Mouse (Mus musculus) heart, adult 2 months (tissue): ENCODE measurements around the gene Tex261. TPM values are rescaled to one million over a fixed set of nuclear protein-coding genes. Genes with fewer than 3 reads are reported as not detected.
"Not testable (repeated sequence)": the region's sequence is repeated elsewhere in the genome, so short reads cannot be mapped to it uniquely, and the experiment has no call there.

Source experiments
- DNase-seq, 2 experiments: peaks; one replicate each; pipeline ENCODE4 v3.0.0; 2021
- H3K27ac ChIP-seq: fragments of 200-600 bp; 2 replicates; pipeline ENCODE4 v1.8.1; 2022
- H3K27me3 ChIP-seq: fragments of 200-500 bp; 2 replicates; pipeline ENCODE4 v1.6.1; 2012; ENCODE audit warnings: mild to moderate bottlenecking, low read length, inconsistent platforms, mixed read lengths; ENCODE audit not compliant: control insufficient read depth, insufficient read depth
- H3K36me3 ChIP-seq: fragments of 200-500 bp; 2 replicates; pipeline ENCODE4 v1.6.1; 2012; ENCODE audit warnings: low read length, inconsistent platforms; ENCODE audit not compliant: control insufficient read depth, insufficient read depth
- H3K4me1 ChIP-seq: fragments of 200-500 bp; 2 replicates; pipeline ENCODE4 v1.6.1; 2011; ENCODE audit warnings: low read length; ENCODE audit not compliant: control insufficient read depth, insufficient read depth
- H3K4me3 ChIP-seq: fragments of 200-600 bp; 2 replicates; pipeline ENCODE4 v1.8.1; 2022
- H3K79me2 ChIP-seq: fragments of 200-500 bp; replicated peaks from 2 replicates; pipeline ENCODE4 v1.6.1; 2012; ENCODE audit warnings: mild to moderate bottlenecking, inconsistent platforms, low read length, moderate library complexity, mixed read lengths; ENCODE audit not compliant: control insufficient read depth, insufficient read depth
- H3K9ac ChIP-seq: fragments of 200-500 bp; 2 replicates; pipeline ENCODE4 v1.6.1; 2012; ENCODE audit warnings: low read depth, mild to moderate bottlenecking, control low read depth, inconsistent platforms, low read length, mixed read lengths
- CTCF ChIP-seq: fragments of 200-600 bp; IDR thresholded peaks from 2 replicates; pipeline ENCODE4 v1.8.1; 2022; ENCODE audit warnings: antibody characterized with exemption, mild to moderate bottlenecking, moderate library complexity
- EP300 ChIP-seq: fragments of 200-500 bp; IDR thresholded peaks from 2 replicates; pipeline ENCODE4 v1.6.1; 2011; ENCODE audit warnings: low read depth, low read length, control low read depth; ENCODE audit not compliant: insufficient read depth
- POLR2A ChIP-seq: fragments of 200-500 bp; IDR thresholded peaks from 2 replicates; pipeline ENCODE4 v1.6.1; 2011; ENCODE audit warnings: mild to moderate bottlenecking, low read depth, low read length, control low read depth; ENCODE audit not compliant: insufficient read depth
- WGBS: fragments of 180-500 bp; shearing (Covaris S2); methylation state at CpG from one replicate; pipeline ENCODE4 v1.1.7; 2018; 5-methylcytosine and 5-hydroxymethylcytosine counted together
- intact Hi-C: fragments of 180-260 bp; cut with DNase I; formaldehyde crosslinking; loops from one replicate; pipeline ENCODE4 v1.15.1; 2025
- polyA plus RNA-seq: library from polyadenylated mRNA; depleted of rRNA; stranded (reverse); fragments of >200 nt; gene quantifications from 2 replicates; pipeline ENCODE4 v1.2.3, GENCODE M21; 2012
- total RNA-seq, 2 experiments: library from RNA; stranded (reverse); gene quantifications; 2 replicates each; pipeline ENCODE4 v1.2.3; 2021

The Tex261 gene
- total and polyA plus RNA-seq, 3 experiments, result 90.6 to 126 (median 102) TPM

GRCm38 (mm10) chr6:83802846-83803245 lies 27.2 kb upstream of the Tex261 start:
- Histone ChIP-seq H3K4me1 (no peaks in the 10 kb centered on the region), H3K27me3 (no peaks in the 10 kb centered on the region), H3K27ac (no peak overlapping the region), H3K36me3 (no peaks in the 10 kb centered on the region), H3K4me3 (no peak overlapping the region), H3K79me2 (no peaks in the 10 kb centered on the region), H3K9ac (no peak overlapping the region)
- 89% methylated on average over 3 of the region's 3 CpGs for WGBS
- intact Hi-C loops, result no loop called here
- no peak for DNase-seq
- TF ChIP-seq CTCF (no peak), EP300 (no peak), POLR2A (no peak)

- H3K36me3 ChIP-seq, result no peaks in the 10 kb centered on the region
- intact Hi-C loops, result no loop called here
- no peaks in the 10 kb centered on the region for H3K27me3 ChIP-seq
- no peak overlapping the region for H3K27ac ChIP-seq
- no peak overlapping the region for H3K9ac ChIP-seq
- 92% methylated on average over 5 of the region's 5 CpGs for WGBS
- no peak for TF ChIP-seq CTCF
- TF ChIP-seq EP300, result no peak
- TF ChIP-seq POLR2A, result no peak
- H3K79me2 ChIP-seq, result no peaks in the 10 kb centered on the region
- no peak for DNase-seq
- H3K4me1 ChIP-seq, result no peaks in the 10 kb centered on the region
- no peak overlapping the region for H3K4me3 ChIP-seq
Measured at GRCm38 (mm10) chr6:83802033-83802432, 26.4 kb upstream of the Tex261 start.

- Histone ChIP-seq H3K4me3 (no peak overlapping the region), H3K79me2 (no peaks in the 10 kb centered on the region), H3K4me1 (no peaks in the 10 kb centered on the region; the same call in 1 of the 2 replicates), H3K27me3 (no peaks in the 10 kb centered on the region), H3K27ac (no peak overlapping the region), H3K36me3 (no peaks in the 10 kb centered on the region), H3K9ac (no peak overlapping the region)
- no peak for DNase-seq
- intact Hi-C loops, result no loop called here
- 65% methylated on average over 3 of the region's 3 CpGs for WGBS
- no peak for TF ChIP-seq EP300
Measured at GRCm38 (mm10) chr6:83796686-83797085, 21.1 kb upstream of the Tex261 start.

- intact Hi-C loops, result loop anchor here (2.0 kb wide), 2 partner anchors 17 to 35 kb away; partner anchors contain the start of gene Paip2b
- TF ChIP-seq CTCF, result no peak
- no peaks in the 10 kb centered on the region for H3K27me3 ChIP-seq
Measured at GRCm38 (mm10) chr6:83795492-83795900, 19.9 kb upstream of the Tex261 start.

DNA sequence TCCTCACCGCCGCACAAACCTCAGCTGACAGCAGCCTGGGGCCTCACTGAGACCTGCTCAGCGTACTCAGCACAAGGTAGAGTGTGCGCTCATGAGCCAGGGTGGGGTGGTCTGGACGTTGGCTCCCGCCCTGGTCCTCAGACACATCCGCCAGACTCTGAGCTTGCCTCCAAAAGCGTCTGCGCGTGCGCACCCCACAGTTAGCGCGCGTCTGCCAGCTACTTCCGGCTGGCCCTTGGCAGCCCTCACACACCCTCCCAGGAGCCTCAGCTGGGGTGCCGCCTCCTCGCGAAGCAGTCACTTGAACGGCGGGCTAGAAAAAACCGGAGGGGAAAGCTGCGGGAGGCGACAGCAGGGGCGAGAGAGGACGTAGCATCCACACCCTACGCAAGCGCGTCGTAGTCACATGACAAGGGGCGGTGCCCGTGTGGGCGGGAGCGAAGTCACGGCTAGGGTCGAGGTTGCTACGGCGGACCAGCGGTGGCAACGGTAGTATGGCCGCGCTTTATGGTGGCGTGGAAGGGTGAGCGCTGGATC lies 19.2 kb upstream of the Tex261 start, which contains the start of gene Nagk:
TSS of gene Nagk (plus strand) at position 223 of the 537 bp plus-strand sequence.
- WGBS, result under 1% methylated on average over 43 of the region's 43 CpGs
- DNase-seq, result peak; percentile 94 to 95
- H3K4me3 ChIP-seq, result peak within 1 kb of the TSS; percentile 72
- H3K27ac ChIP-seq, result peak within 1 kb of the TSS; percentile 98
- TF ChIP-seq POLR2A (peak; percentile 86), EP300 (no peak), CTCF (no peak)
- intact Hi-C loops, result loop anchor here (2.0 kb wide), 2 partner anchors 16 to 36 kb away; partner anchors contain the start of gene Paip2b
- H3K9ac ChIP-seq, result peak within 1 kb of the TSS; percentile 75
- H3K36me3 ChIP-seq, result no peaks in the 10 kb centered on the region
- H3K27me3 ChIP-seq, result no peaks in the 10 kb centered on the region
- H3K79me2 ChIP-seq, result no peaks in the 10 kb centered on the region
- H3K4me1 ChIP-seq, result no peaks in the 10 kb centered on the region; the same call in 1 of the 2 replicates

More at GRCm38 (mm10) chr6:83795492-83795900, 19.9 kb upstream of the Tex261 start:
- Histone ChIP-seq H3K9ac (peak overlapping the region; percentile 75), H3K4me3 (peak overlapping the region; percentile 72), H3K27ac (peak overlapping the region; percentile 98), H3K36me3 (no peaks in the 10 kb centered on the region), H3K79me2 (no peaks in the 10 kb centered on the region), H3K4me1 (no peaks in the 10 kb centered on the region; the same call in 1 of the 2 replicates)
- DNase-seq, result peak in 1 of 2 experiments; percentile 50
- WGBS, result under 1% methylated on average over 13 of the region's 13 CpGs

DNA sequence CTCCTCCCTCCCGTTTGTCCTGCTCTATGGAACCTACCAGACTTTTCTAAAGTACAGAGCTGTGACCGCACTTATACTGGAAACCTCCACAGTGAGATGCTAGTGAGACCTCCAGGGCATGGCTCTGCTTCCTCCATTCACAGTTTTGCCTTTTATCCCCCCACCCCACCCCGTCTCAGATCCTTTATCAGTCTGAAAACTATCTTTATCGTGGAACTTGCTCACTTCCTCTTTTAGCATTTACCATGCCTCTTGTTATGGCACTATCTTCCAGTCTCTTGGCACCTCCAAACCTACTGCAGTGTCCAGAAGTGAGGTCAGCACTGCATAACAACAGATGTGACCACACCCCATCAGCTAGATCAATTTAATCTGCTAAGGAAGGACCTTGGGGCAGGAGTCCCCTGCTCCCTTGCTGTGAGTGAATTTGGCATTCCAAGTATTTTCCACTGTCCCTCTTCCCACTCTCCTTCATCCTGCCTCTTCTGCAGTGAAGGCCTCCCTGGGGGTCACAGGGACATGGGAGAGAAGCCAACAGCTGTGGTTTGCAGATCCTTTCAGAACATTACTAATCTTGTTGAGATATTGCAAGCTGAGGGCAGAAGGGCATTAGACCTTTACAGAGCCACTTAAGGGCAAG lies 15.8 kb upstream of the Tex261 start:
- Histone ChIP-seq H3K27me3 (no peaks in the 10 kb centered on the region), H3K27ac (no peak overlapping the region), H3K36me3 (no peaks in the 10 kb centered on the region), H3K4me1 (no peaks in the 10 kb centered on the region; the same call in 1 of the 2 replicates), H3K4me3 (no peak overlapping the region), H3K79me2 (no peaks in the 10 kb centered on the region), H3K9ac (no peak overlapping the region)
- DNase-seq, result no peak
- 36% methylated on average over 4 of the region's 4 CpGs for WGBS
- TF ChIP-seq CTCF, result no peak
- no peak for TF ChIP-seq POLR2A
- TF ChIP-seq EP300, result no peak
- intact Hi-C loops, result no loop called here

- intact Hi-C loops, H3K4me1 ChIP-seq, H3K79me2 ChIP-seq, H3K4me3 ChIP-seq, H3K27me3 ChIP-seq, H3K36me3 ChIP-seq, H3K27ac ChIP-seq, H3K9ac ChIP-seq, DNase-seq: not testable (repeated sequence)
- 75% methylated on average over 5 of the region's 5 CpGs for WGBS
Measured at GRCm38 (mm10) chr6:83790533-83790932, 14.9 kb upstream of the Tex261 start.
